Mouse (Mus musculus) midbrain, embryonic 11.5 days (tissue): ENCODE measurements at regions not wholly inside any gene's neighbourhood (a gene's known extent, or its start where the extent isn't known, plus 50 kb on each side); places are given as distances from the start of the nearest gene placed in this dataset.

Experiments
- ATAC-seq: fragments of 200-750 bp; cut with Nextera tagmentation; 2 replicates; pipeline ENCODE4 v1.8.0; 2017; ENCODE audit warnings: moderate TSS enrichment, moderate library complexity; ENCODE audit not compliant: low FRiP score
- DNase-seq: peaks from one replicate; pipeline ENCODE4 v3.0.0; 2015; ENCODE audit warnings: low spot score; ENCODE audit errors: missing footprints
- H3K27ac ChIP-seq: fragments of 300-500 bp; sonication (generic); 2 replicates; pipeline ENCODE4 v1.5.1; 2014; ENCODE audit warnings: low read depth, low read length
- H3K27me3 ChIP-seq: fragments of 300-500 bp; sonication (generic); 2 replicates; pipeline ENCODE4 v1.6.1; 2014; ENCODE audit warnings: mild to moderate bottlenecking, low read length, moderate library complexity, mixed read lengths; ENCODE audit not compliant: control insufficient read depth, insufficient read depth
- H3K36me3 ChIP-seq: fragments of 300-500 bp; sonication (generic); 2 replicates; pipeline ENCODE4 v1.6.1; 2014; ENCODE audit warnings: mild to moderate bottlenecking, low read length, moderate library complexity, mixed read lengths; ENCODE audit not compliant: control insufficient read depth, insufficient read depth
- H3K4me1 ChIP-seq: fragments of 300-500 bp; sonication (generic); 2 replicates; pipeline ENCODE4 v1.6.1; 2014; ENCODE audit warnings: low read length; ENCODE audit not compliant: control insufficient read depth, insufficient read depth
- H3K4me2 ChIP-seq: fragments of 300-500 bp; sonication (generic); 2 replicates; pipeline ENCODE4 v1.6.1; 2014; ENCODE audit warnings: mild to moderate bottlenecking, moderate library complexity
- H3K4me3 ChIP-seq: fragments of 300-500 bp; sonication (generic); 2 replicates; pipeline ENCODE4 v1.5.1; 2014; ENCODE audit warnings: low read depth, low read length
- H3K9ac ChIP-seq: fragments of 300-500 bp; sonication (generic); 2 replicates; pipeline ENCODE4 v1.6.1; 2014; ENCODE audit warnings: low read length
- H3K9me3 ChIP-seq: fragments of 300-500 bp; sonication (generic); 2 replicates; pipeline ENCODE4 v1.6.1; 2016; ENCODE audit warnings: low read length; ENCODE audit not compliant: control insufficient read depth
- WGBS: fragments of 180-500 bp; shearing (Covaris S2); extraction: QIAGEN DNeasy Blood & Tissue Kit; methylation state at CpG from one replicate; pipeline ENCODE4 v1.1.7; 2014; 5-methylcytosine and 5-hydroxymethylcytosine counted together

DNA sequence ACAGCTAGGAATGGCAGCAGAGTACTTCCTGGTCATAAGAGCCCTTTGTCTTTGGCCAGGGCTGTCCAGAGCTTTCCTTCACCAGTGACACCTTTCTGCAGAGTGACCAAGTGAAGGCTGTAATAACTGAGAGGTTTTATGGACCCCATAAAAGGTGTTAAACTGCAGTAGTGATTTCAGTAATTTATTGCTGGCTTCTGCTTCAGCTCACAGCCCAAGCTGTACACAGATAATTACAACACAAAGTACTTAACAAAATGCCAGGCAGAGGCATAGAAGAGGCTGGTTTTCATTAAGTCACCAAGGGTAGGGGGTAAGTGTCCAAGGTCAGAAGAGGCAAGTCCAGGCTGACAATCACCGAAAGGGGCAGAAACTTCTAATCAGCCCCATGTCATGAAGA is 83.8 kb downstream of the Eif4e start:
- no peak overlapping the region for H3K4me2 ChIP-seq
- H3K36me3 ChIP-seq: no peaks in the 10 kb centered on the region
- DNase-seq: no peak
- H3K27me3 ChIP-seq: no peaks in the 10 kb centered on the region
- 68% methylated on average over 1 of the region's 1 CpGs for WGBS
- H3K9me3 ChIP-seq: no peaks in the 10 kb centered on the region
- H3K4me1 ChIP-seq: no peaks in the 10 kb centered on the region
- H3K4me3 ChIP-seq: no peak overlapping the region
- no peak overlapping the region for H3K9ac ChIP-seq
- no peak overlapping the region for H3K27ac ChIP-seq
- no peak for ATAC-seq

- H3K4me2 ChIP-seq: no peak overlapping the region
- 77% methylated on average over 9 of the region's 9 CpGs for WGBS
- no peaks in the 10 kb centered on the region for H3K4me1 ChIP-seq
- H3K36me3 ChIP-seq: no peaks in the 10 kb centered on the region
- H3K9me3 ChIP-seq: no peaks in the 10 kb centered on the region
- DNase-seq (no peak), ATAC-seq (no peak)
- H3K9ac ChIP-seq: no peak overlapping the region
- H3K4me3 ChIP-seq: no peak overlapping the region
- no peaks in the 10 kb centered on the region for H3K27me3 ChIP-seq
- H3K27ac ChIP-seq: no peak overlapping the region
Observed at GRCm38 (mm10) chr3:138612884-138613653, 87.1 kb downstream of the Eif4e start.

DNA sequence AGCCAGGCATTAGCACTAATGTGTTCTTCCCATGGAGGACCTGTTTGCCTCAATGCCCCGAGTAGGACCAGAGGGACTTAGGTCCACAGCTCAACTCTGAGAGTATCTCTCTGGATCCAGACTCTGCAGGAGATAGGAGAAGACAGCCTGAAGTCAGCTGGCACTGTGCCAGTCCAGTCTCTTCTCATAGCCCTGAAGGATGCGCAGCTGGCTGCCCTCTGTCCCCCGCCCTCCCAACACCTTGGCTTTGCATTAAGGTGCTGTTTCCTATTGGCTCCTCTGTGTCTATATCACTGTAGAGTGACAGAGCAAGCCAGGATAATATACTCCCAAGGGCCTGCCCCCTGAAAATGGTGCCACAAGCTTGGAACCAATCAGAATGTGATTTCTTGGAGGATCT is 87.7 kb downstream of the Eif4e start:
- ATAC-seq: no peak
- 95% methylated on average over 3 of the region's 3 CpGs for WGBS
- no peak overlapping the region for H3K27ac ChIP-seq
- no peaks in the 10 kb centered on the region for H3K36me3 ChIP-seq
- no peak overlapping the region for H3K4me2 ChIP-seq
- no peaks in the 10 kb centered on the region for H3K4me1 ChIP-seq
- no peak for DNase-seq
- no peak overlapping the region for H3K4me3 ChIP-seq
- no peak overlapping the region for H3K9ac ChIP-seq
- H3K27me3 ChIP-seq: no peaks in the 10 kb centered on the region
- no peaks in the 10 kb centered on the region for H3K9me3 ChIP-seq

DNA sequence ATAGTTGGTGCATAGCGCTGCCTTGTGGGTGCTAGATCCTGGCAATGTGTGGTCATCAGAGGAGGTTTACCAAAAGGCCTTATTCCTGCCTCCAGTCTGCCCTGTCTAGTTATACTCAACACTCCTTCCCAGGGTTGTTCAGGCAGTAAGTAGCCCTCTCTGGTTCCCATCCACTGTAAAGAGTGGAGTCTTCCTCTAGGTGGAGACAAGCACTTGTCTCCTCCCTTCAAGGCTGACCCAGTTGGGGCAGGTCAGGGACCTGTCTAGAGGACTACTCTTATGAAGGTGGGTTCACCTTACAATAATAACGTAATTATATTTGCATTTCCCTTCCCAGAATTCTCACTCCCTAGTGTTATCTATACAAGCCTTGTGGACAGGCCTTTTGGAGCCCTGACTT is 88.9 kb downstream of the Eif4e start:
- 88% methylated on average over 2 of the region's 2 CpGs for WGBS
- H3K9ac ChIP-seq: no peak overlapping the region
- H3K4me3 ChIP-seq: no peak overlapping the region
- no peaks in the 10 kb centered on the region for H3K27me3 ChIP-seq
- H3K27ac ChIP-seq: no peak overlapping the region
- no peaks in the 10 kb centered on the region for H3K9me3 ChIP-seq
- ATAC-seq: no peak
- H3K4me2 ChIP-seq: no peak overlapping the region
- H3K4me1 ChIP-seq: no peaks in the 10 kb centered on the region
- no peaks in the 10 kb centered on the region for H3K36me3 ChIP-seq
- DNase-seq: no peak

DNA sequence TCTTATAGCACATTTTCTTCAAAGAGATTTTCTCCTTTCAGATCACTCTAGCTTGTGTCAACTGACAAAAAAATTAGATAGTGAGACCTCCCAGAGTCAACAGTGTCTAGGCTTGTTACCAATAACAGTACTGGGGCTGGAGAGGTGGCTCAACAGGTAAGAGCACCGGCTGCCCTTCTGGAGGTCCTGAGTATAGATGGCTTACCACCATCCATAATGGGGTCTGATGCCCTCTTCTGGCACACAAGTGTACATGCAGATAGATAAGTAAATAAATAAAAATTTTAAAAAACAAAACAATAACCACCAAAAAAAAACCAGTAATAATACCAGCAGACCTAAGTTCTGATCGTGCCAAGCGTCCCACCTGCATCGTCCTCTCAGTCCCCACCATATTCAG is 94.3 kb downstream of the Eif4e start:
- Histone ChIP-seq H3K4me1 (no peaks in the 10 kb centered on the region), H3K27me3 (no peaks in the 10 kb centered on the region), H3K4me3 (no peak overlapping the region), H3K9me3 (no peaks in the 10 kb centered on the region), H3K9ac (no peak overlapping the region), H3K36me3 (no peaks in the 10 kb centered on the region), H3K4me2 (no peak overlapping the region), H3K27ac (no peak overlapping the region)
- no peak for ATAC-seq
- 82% methylated on average over 4 of the region's 4 CpGs for WGBS
- DNase-seq: no peak

- Histone ChIP-seq H3K27me3 (no peaks in the 10 kb centered on the region), H3K4me3 (no peak overlapping the region), H3K9ac (no peak overlapping the region), H3K27ac (no peak overlapping the region), H3K9me3 (no peaks in the 10 kb centered on the region), H3K4me2 (no peak overlapping the region), H3K36me3 (no peaks in the 10 kb centered on the region), H3K4me1 (no peaks in the 10 kb centered on the region)
- ATAC-seq (no peak), DNase-seq (no peak)
- 87% methylated on average over 2 of the region's 2 CpGs for WGBS
Observed at GRCm38 (mm10) chr3:138624128-138624527, 98.1 kb downstream of the Eif4e start.

DNA sequence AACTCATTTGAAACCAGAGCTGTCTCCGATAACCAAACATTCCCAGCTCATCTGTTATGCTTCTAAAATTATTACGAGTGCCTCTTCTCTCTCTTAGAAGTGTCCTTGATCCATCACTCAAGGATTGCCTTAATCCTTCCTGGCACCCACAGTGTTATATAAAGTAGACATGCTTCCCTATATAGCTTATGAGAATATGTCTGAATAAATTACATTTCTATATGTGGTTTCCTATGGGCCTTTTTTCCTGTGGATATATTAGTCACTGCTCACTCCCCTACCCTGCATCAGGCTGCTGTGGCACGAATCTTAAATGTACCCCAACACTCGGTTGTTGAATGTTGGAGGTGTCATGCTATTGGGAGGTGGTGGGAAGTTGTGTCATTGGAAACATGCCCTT is 100.3 kb downstream of the Eif4e start:
- H3K4me2 ChIP-seq: no peak overlapping the region
- H3K4me1 ChIP-seq: no peaks in the 10 kb centered on the region
- no peaks in the 10 kb centered on the region for H3K36me3 ChIP-seq
- no peak overlapping the region for H3K27ac ChIP-seq
- no peak for DNase-seq
- ATAC-seq: no peak
- 92% methylated on average over 4 of the region's 4 CpGs for WGBS
- no peak overlapping the region for H3K9ac ChIP-seq
- no peaks in the 10 kb centered on the region for H3K9me3 ChIP-seq
- H3K27me3 ChIP-seq: no peaks in the 10 kb centered on the region
- no peak overlapping the region for H3K4me3 ChIP-seq

GRCm38 (mm10) chr3:138630231-138630630 is 104.3 kb downstream of the Eif4e start:
- Histone ChIP-seq H3K4me1 (no peaks in the 10 kb centered on the region), H3K9me3 (no peaks in the 10 kb centered on the region), H3K4me2 (no peak overlapping the region), H3K9ac (no peak overlapping the region), H3K36me3 (no peaks in the 10 kb centered on the region), H3K27ac (no peak overlapping the region), H3K4me3 (no peak overlapping the region), H3K27me3 (no peaks in the 10 kb centered on the region)
- 88% methylated on average over 13 of the region's 13 CpGs for WGBS
- DNase-seq: no peak
- no peak for ATAC-seq

DNA sequence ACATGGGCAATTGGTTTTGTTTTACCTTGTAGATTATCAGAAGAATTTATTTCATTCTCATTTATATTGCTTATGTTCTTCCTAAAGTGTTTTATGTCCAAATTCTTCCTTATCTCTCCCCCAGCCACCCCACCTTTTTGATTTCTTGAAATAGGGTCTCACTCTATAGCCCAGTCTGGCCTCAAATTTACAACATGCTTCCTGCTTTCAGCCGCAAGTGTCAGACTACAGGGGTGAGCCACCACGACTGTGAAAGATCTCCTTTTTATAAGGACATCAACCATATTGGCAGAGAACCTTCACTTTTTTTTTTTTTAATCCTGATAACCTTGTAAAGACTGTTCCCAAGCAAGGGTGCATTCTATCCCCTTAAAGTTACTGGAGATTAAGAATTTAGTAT is 106.1 kb downstream of the Eif4e start:
- no peaks in the 10 kb centered on the region for H3K9me3 ChIP-seq
- no peaks in the 10 kb centered on the region for H3K36me3 ChIP-seq
- 83% methylated on average over 2 of the region's 2 CpGs for WGBS
- no peak overlapping the region for H3K27ac ChIP-seq
- no peak overlapping the region for H3K4me3 ChIP-seq
- no peak for DNase-seq
- no peaks in the 10 kb centered on the region for H3K27me3 ChIP-seq
- no peak overlapping the region for H3K4me2 ChIP-seq
- no peak for ATAC-seq
- H3K4me1 ChIP-seq: no peaks in the 10 kb centered on the region
- no peak overlapping the region for H3K9ac ChIP-seq
